Mouse (Mus musculus) midbrain, embryonic 16.5 days (tissue): ENCODE measurements around the gene Pdcd6. TPM values are rescaled to one million over a fixed set of nuclear protein-coding genes. Genes with fewer than 3 reads are reported as not detected.

Experiments
- ATAC-seq: fragments of 200-750 bp; cut with Nextera tagmentation; 2 replicates; pipeline ENCODE4 v1.8.0; 2017; ENCODE audit warnings: moderate TSS enrichment
- H3K27ac ChIP-seq: fragments of 300-500 bp; sonication (generic); 2 replicates; pipeline ENCODE4 v1.5.1; 2014; ENCODE audit warnings: mild to moderate bottlenecking, low read length, mixed read lengths
- H3K27me3 ChIP-seq: fragments of 300-500 bp; sonication (generic); 2 replicates; pipeline ENCODE4 v1.6.1; 2014; ENCODE audit warnings: low read depth, low read length, mixed read lengths; ENCODE audit not compliant: control insufficient read depth, insufficient read depth
- H3K36me3 ChIP-seq: fragments of 300-500 bp; sonication (generic); 2 replicates; pipeline ENCODE4 v1.6.1; 2014; ENCODE audit warnings: mild to moderate bottlenecking, low read length, moderate library complexity, mixed read lengths; ENCODE audit not compliant: control insufficient read depth, insufficient read depth
- H3K4me1 ChIP-seq: fragments of 300-500 bp; sonication (generic); 2 replicates; pipeline ENCODE4 v1.6.1; 2014; ENCODE audit warnings: mild to moderate bottlenecking, low read length, mixed read lengths; ENCODE audit not compliant: control insufficient read depth, insufficient read depth
- H3K4me2 ChIP-seq: fragments of 300-500 bp; sonication (generic); 2 replicates; pipeline ENCODE4 v1.6.1; 2014; ENCODE audit warnings: mild to moderate bottlenecking, low read length, mixed read lengths
- H3K4me3 ChIP-seq: fragments of 300-500 bp; sonication (generic); 2 replicates; pipeline ENCODE4 v1.5.1; 2014; ENCODE audit warnings: low read depth, mild to moderate bottlenecking, low read length, moderate library complexity, mixed read lengths
- H3K9ac ChIP-seq: fragments of 300-500 bp; sonication (generic); 2 replicates; pipeline ENCODE4 v1.6.1; 2014; ENCODE audit warnings: low read depth, low read length, mixed read lengths
- H3K9me3 ChIP-seq: fragments of 300-500 bp; sonication (generic); replicated peaks from 2 replicates; pipeline ENCODE4 v1.6.1; 2014; ENCODE audit warnings: mild to moderate bottlenecking, low read length, mixed read lengths; ENCODE audit not compliant: control insufficient read depth, poor library complexity, severe bottlenecking
- WGBS: fragments of 180-500 bp; shearing (Covaris S2); extraction: QIAGEN DNeasy Blood & Tissue Kit; methylation state at CpG from one replicate; pipeline ENCODE4 v1.1.7; 2014; 5-methylcytosine and 5-hydroxymethylcytosine counted together
- polyA plus RNA-seq: library from polyadenylated mRNA; unstranded; fragments of >200 nt; fragmentation: Nextera tagmentation; extraction: Ambion mirVana; gene quantifications from 2 replicates; pipeline ENCODE4 v1.2.1, GENCODE M21; 2015

Gene Pdcd6
- polyA plus RNA-seq, 1 experiment from 2014 or later = 110 TPM

- ATAC-seq = no peak
- peaks cover 45% of the 10 kb centered on the region for H3K36me3 ChIP-seq
Observed at GRCm38 (mm10) chr13:74329321-74329720, 11.9 kb upstream of the Pdcd6 start.

GRCm38 (mm10) chr13:74316789-74317169, 601 bp downstream of the Pdcd6 start:
- Histone ChIP-seq H3K27ac (peak overlapping the region; percentile 47), H3K36me3 (peaks cover 12% of the 10 kb centered on the region), H3K9me3 (no peaks in the 10 kb centered on the region), H3K4me1 (peaks cover 13% of the 10 kb centered on the region), H3K27me3 (no peaks in the 10 kb centered on the region), H3K9ac (peak overlapping the region; percentile 79), H3K4me2 (peak overlapping the region; percentile 88), H3K4me3 (peak overlapping the region; percentile 65)
- WGBS = 3% methylated on average over 15 of the region's 15 CpGs
- no peak for ATAC-seq

More at GRCm38 (mm10) chr13:74329321-74329720, 11.9 kb upstream of the Pdcd6 start:
- H3K27me3 ChIP-seq = no peaks in the 10 kb centered on the region
- no peak overlapping the region for H3K4me2 ChIP-seq
- no peaks in the 10 kb centered on the region for H3K4me1 ChIP-seq
- no peak overlapping the region for H3K4me3 ChIP-seq
- H3K27ac ChIP-seq = no peak overlapping the region
- no peaks in the 10 kb centered on the region for H3K9me3 ChIP-seq
- no peak overlapping the region for H3K9ac ChIP-seq

- Histone ChIP-seq H3K27me3 (no peaks in the 10 kb centered on the region), H3K36me3 (peaks cover 10% of the 10 kb centered on the region), H3K27ac (peak overlapping the region; percentile 47; the same call in 1 of the 2 replicates), H3K4me3 (peak overlapping the region; percentile 65), H3K4me2 (peak overlapping the region; percentile 88), H3K9me3 (no peaks in the 10 kb centered on the region), H3K9ac (peak overlapping the region; percentile 79), H3K4me1 (peaks cover 13% of the 10 kb centered on the region)
- 37% methylated on average over 4 of the region's 4 CpGs for WGBS
- no peak for ATAC-seq
Observed at GRCm38 (mm10) chr13:74316386-74316785, 994 bp downstream of the Pdcd6 start.

- ATAC-seq = no peak
- Histone ChIP-seq H3K9ac (no peak overlapping the region), H3K4me2 (no peak overlapping the region), H3K9me3 (no peaks in the 10 kb centered on the region), H3K4me3 (no peak overlapping the region), H3K36me3 (0 out of 2 replicates have a peak, but pooled peaks cover 3% of the 10 kb centered on the region), H3K4me1 (peaks cover 13% of the 10 kb centered on the region), H3K27me3 (no peaks in the 10 kb centered on the region), H3K27ac (no peak overlapping the region)
- WGBS = 95% methylated on average over 3 of the region's 3 CpGs
Observed at GRCm38 (mm10) chr13:74314616-74315015, 2.8 kb downstream of the Pdcd6 start.

GRCm38 (mm10) chr13:74305780-74306179, 11.6 kb downstream of the Pdcd6 start:
- peaks cover 27% of the 10 kb centered on the region for H3K36me3 ChIP-seq
- 97% methylated on average over 1 of the region's 1 CpGs for WGBS
- no peak overlapping the region for H3K27ac ChIP-seq

GRCm38 (mm10) chr13:74305380-74305779, 12.0 kb downstream of the Pdcd6 start:
- no peak overlapping the region for H3K4me2 ChIP-seq

More at GRCm38 (mm10) chr13:74305780-74306179, 11.6 kb downstream of the Pdcd6 start:
- Histone ChIP-seq H3K4me2 (no peak overlapping the region), H3K9me3 (no peaks in the 10 kb centered on the region), H3K4me1 (no peaks in the 10 kb centered on the region), H3K9ac (no peak overlapping the region), H3K27me3 (no peaks in the 10 kb centered on the region), H3K4me3 (no peak overlapping the region)
- ATAC-seq = no peak

GRCm38 (mm10) chr13:74302050-74303037, 15.0 kb downstream of the Pdcd6 start:
- Histone ChIP-seq H3K36me3 (peaks cover 23% of the 10 kb centered on the region), H3K9me3 (no peaks in the 10 kb centered on the region), H3K4me1 (no peaks in the 10 kb centered on the region), H3K4me3 (no peak overlapping the region), H3K27ac (no peak overlapping the region), H3K4me2 (no peak overlapping the region), H3K9ac (no peak overlapping the region), H3K27me3 (no peaks in the 10 kb centered on the region)
- no peak for ATAC-seq
- WGBS = 83% methylated on average over 10 of the region's 10 CpGs

More at GRCm38 (mm10) chr13:74305380-74305779, 12.0 kb downstream of the Pdcd6 start:
- Histone ChIP-seq H3K27me3 (no peaks in the 10 kb centered on the region), H3K36me3 (peaks cover 26% of the 10 kb centered on the region), H3K4me3 (no peak overlapping the region), H3K4me1 (no peaks in the 10 kb centered on the region), H3K9me3 (no peaks in the 10 kb centered on the region), H3K9ac (no peak overlapping the region), H3K27ac (no peak overlapping the region)
- no peak for ATAC-seq
- 93% methylated on average over 6 of the region's 6 CpGs for WGBS

- Histone ChIP-seq H3K4me3 (no peak overlapping the region), H3K9me3 (no peaks in the 10 kb centered on the region), H3K27ac (no peak overlapping the region), H3K4me1 (no peaks in the 10 kb centered on the region), H3K36me3 (peaks cover 23% of the 10 kb centered on the region), H3K9ac (no peak overlapping the region), H3K4me2 (no peak overlapping the region), H3K27me3 (no peaks in the 10 kb centered on the region)
- 78% methylated on average over 6 of the region's 6 CpGs for WGBS
- ATAC-seq = peak; percentile 67
Observed at GRCm38 (mm10) chr13:74301607-74301984, 15.8 kb downstream of the Pdcd6 start.

GRCm38 (mm10) chr13:74300925-74301606, 16.3 kb downstream of the Pdcd6 start:
- Histone ChIP-seq H3K9me3 (no peaks in the 10 kb centered on the region), H3K27ac (no peak overlapping the region), H3K9ac (no peak overlapping the region), H3K4me3 (no peak overlapping the region), H3K4me2 (no peak overlapping the region), H3K36me3 (peaks cover 23% of the 10 kb centered on the region), H3K4me1 (no peaks in the 10 kb centered on the region), H3K27me3 (no peaks in the 10 kb centered on the region)
- ATAC-seq = peak; percentile 89
- 47% methylated on average over 4 of the region's 4 CpGs for WGBS
